ENCODE assay signal across 26 mouse cellular contexts in genomic region chr1:75988496-75988895, GRCm38 (mm10).
"Had no signal": no experiment of that assay in that cellular context is flagged by ENCODE, and none has a peak within 500 bp of the region (broad histone marks: within the 10 kb centered on the region; RNA-seq: fewer than 3 reads in every experiment).

No protein-coding gene starts in this region.

- H3K27me3 ChIP-seq: heart, embryonic 13.5 days; heart, embryonic 15.5 days; hindbrain, embryonic 12.5 days; intestine, embryonic 15.5 days; limb, embryonic 13.5 days; limb, embryonic 15.5 days; liver, embryonic 12.5 days had no signal

- H3K9ac ChIP-seq: heart, embryonic 13.5 days; heart, embryonic 15.5 days; hindbrain, embryonic 12.5 days; hindbrain, embryonic 14.5 days; intestine, embryonic 15.5 days; limb, embryonic 13.5 days; limb, embryonic 15.5 days; liver, embryonic 12.5 days; liver, embryonic 14.5 days had no signal

- H3K4me1 ChIP-seq: heart, embryonic 15.5 days; hindbrain, embryonic 12.5 days; intestine, embryonic 15.5 days; limb, embryonic 15.5 days; liver, embryonic 12.5 days had no signal

- H3K9me3 ChIP-seq: heart, embryonic 13.5 days; heart, embryonic 15.5 days; hindbrain, embryonic 10.5 days; hindbrain, embryonic 12.5 days; intestine, embryonic 15.5 days; limb, embryonic 13.5 days; limb, embryonic 15.5 days; liver, embryonic 12.5 days had no signal

- H3K36me3 ChIP-seq: heart, embryonic 13.5 days; heart, embryonic 15.5 days; hindbrain, embryonic 10.5 days; hindbrain, embryonic 12.5 days; intestine, embryonic 15.5 days; limb, embryonic 13.5 days; limb, embryonic 15.5 days; liver, embryonic 12.5 days had no signal

- DNase-seq: gastrocnemius, adult 2 months; gastrocnemius, postnatal 10 days; gastrocnemius, postnatal 25 days; heart, postnatal 4 days; kidney, adult 18-20 months; kidney, adult 8-10 months; kidney, postnatal 10 days; kidney, postnatal 25 days; kidney, postnatal 4 days; layer of hippocampus, postnatal 36 days; left cerebral cortex, postnatal 4 days had no signal

- H3K4me3 ChIP-seq: gastrocnemius, adult 2 months; heart, embryonic 13.5 days; heart, embryonic 15.5 days; hindbrain, embryonic 10.5 days; hindbrain, embryonic 12.5 days; intestine, embryonic 15.5 days; layer of hippocampus, adult 2 months; limb, embryonic 13.5 days; limb, embryonic 15.5 days; liver, embryonic 12.5 days had no signal

- H3K27ac ChIP-seq: gastrocnemius, adult 2 months; heart, embryonic 13.5 days; heart, embryonic 15.5 days; hindbrain, embryonic 10.5 days; hindbrain, embryonic 12.5 days; hindbrain, embryonic 14.5 days; intestine, embryonic 15.5 days; layer of hippocampus, adult 2 months; limb, embryonic 13.5 days; limb, embryonic 15.5 days; liver, embryonic 12.5 days; liver, embryonic 14.5 days had no signal

- ATAC-seq: hindbrain, embryonic 16.5 days; inflammation-experienced regulatory T-cells, adult 6 months; intestine, embryonic 15.5 days; intestine, postnatal 0 days; liver, embryonic 12.5 days had no signal

- H3K4me2 ChIP-seq: heart, embryonic 11.5 days; heart, embryonic 13.5 days; heart, embryonic 15.5 days; hindbrain, embryonic 12.5 days; hindbrain, embryonic 14.5 days; intestine, embryonic 15.5 days; limb, embryonic 13.5 days; limb, embryonic 15.5 days; liver, embryonic 12.5 days had no signal
